Mouse (Mus musculus): ENCODE measurements around the gene Tmem255b. TPM values are rescaled to one million over a fixed set of nuclear protein-coding genes. Genes with fewer than 3 reads are reported as not detected.

Tmem255b gene
- polyA plus RNA-seq, 1 experiment from 2014 or later, result 0.62 TPM

Other genes starting within 250 kb of the Tmem255b start
- 11.4 and 13.3 TPM in 2 replicates for gene Grtp1, start 234.6 kb upstream of the Tmem255b start, polyA plus RNA-seq (2015; fragmentation: Nextera tagmentation; extraction: Ambion mirVana)
- 0.81 and 1.3 TPM in 2 replicates for gene Adprhl1, start 181.0 kb upstream of the Tmem255b start, polyA plus RNA-seq (2015; fragmentation: Nextera tagmentation; extraction: Ambion mirVana)
- gene Dcun1d2, start 147.1 kb upstream of the Tmem255b start, polyA plus RNA-seq (2015; fragmentation: Nextera tagmentation; extraction: Ambion mirVana), result 33.7 and 34.0 TPM in 2 replicates
- gene Tmco3, start 147.0 kb upstream of the Tmem255b start, polyA plus RNA-seq (2015; fragmentation: Nextera tagmentation; extraction: Ambion mirVana), result 43.6 and 48.8 TPM in 2 replicates
- 99.5 and 103 TPM in 2 replicates for gene Tfdp1, start 96.4 kb upstream of the Tmem255b start, polyA plus RNA-seq (2015; fragmentation: Nextera tagmentation; extraction: Ambion mirVana)
- not detected in 2 replicates for gene Atp4b, start 38.4 kb upstream of the Tmem255b start, polyA plus RNA-seq (2015; fragmentation: Nextera tagmentation; extraction: Ambion mirVana)
- gene Grk1, start 30.1 kb upstream of the Tmem255b start, polyA plus RNA-seq (2015; fragmentation: Nextera tagmentation; extraction: Ambion mirVana), result not detected in 2 replicates
- 23.5 and 25.8 TPM in 2 replicates for gene Gas6, start 59.3 kb downstream of the Tmem255b start, polyA plus RNA-seq (2015; fragmentation: Nextera tagmentation; extraction: Ambion mirVana)
- not detected in 2 replicates for gene 1700029H14Rik, start 127.3 kb downstream of the Tmem255b start, polyA plus RNA-seq (2015; fragmentation: Nextera tagmentation; extraction: Ambion mirVana)
- 28.7 and 30.9 TPM in 2 replicates for gene Rasa3, start 242.4 kb downstream of the Tmem255b start, polyA plus RNA-seq (2015; fragmentation: Nextera tagmentation; extraction: Ambion mirVana)